Mouse (Mus musculus) thymus, adult 2 months (tissue): Measurements from ENCODE around the gene Dlx4. TPM values are rescaled to one million over a fixed set of nuclear protein-coding genes. Genes with fewer than 3 reads are reported as not detected.

ENCODE experiments used
- DNase-seq: peaks from one replicate; pipeline ENCODE4 v3.0.0; 2021
- H3K27ac ChIP-seq: fragments of 200-500 bp; 2 replicates; pipeline ENCODE4 v1.5.1; 2012; ENCODE audit warnings: low read length, control low read depth; ENCODE audit not compliant: control insufficient read depth, insufficient read depth
- H3K27me3 ChIP-seq: fragments of 200-500 bp; 2 replicates; pipeline ENCODE4 v1.6.1; 2012; ENCODE audit warnings: mild to moderate bottlenecking, low read length, moderate library complexity, mixed read lengths; ENCODE audit not compliant: control insufficient read depth, insufficient read depth
- H3K36me3 ChIP-seq: fragments of 200-500 bp; 2 replicates; pipeline ENCODE4 v1.6.1; 2012; ENCODE audit warnings: mild to moderate bottlenecking, low read length, moderate library complexity; ENCODE audit not compliant: control insufficient read depth, insufficient read depth
- H3K4me1 ChIP-seq: fragments of 200-500 bp; replicated peaks from 2 replicates; pipeline ENCODE4 v1.6.1; 2012; ENCODE audit warnings: low read length; ENCODE audit not compliant: control insufficient read depth, insufficient read depth
- H3K4me3 ChIP-seq: fragments of 200-500 bp; 2 replicates; pipeline ENCODE4 v1.5.1; 2012; ENCODE audit warnings: mild to moderate bottlenecking, low read length, control low read depth, moderate library complexity; ENCODE audit not compliant: control insufficient read depth, insufficient read depth
- CTCF ChIP-seq: fragments of 200-500 bp; IDR thresholded peaks from 2 replicates; pipeline ENCODE4 v1.5.1; 2012; ENCODE audit warnings: mild to moderate bottlenecking, control low read depth, low read length, moderate library complexity, borderline replicate concordance; ENCODE audit not compliant: control insufficient read depth, poor library complexity, insufficient read depth; ENCODE audit errors: extremely low read depth
- POLR2A ChIP-seq: fragments of 200-500 bp; IDR thresholded peaks from 2 replicates; pipeline ENCODE4 v1.6.1; 2012; ENCODE audit warnings: mild to moderate bottlenecking, low read length, control low read depth, moderate library complexity; ENCODE audit not compliant: control insufficient read depth, poor library complexity, insufficient read depth; ENCODE audit errors: extremely low read depth
- WGBS: fragments of 180-500 bp; shearing (Covaris S2); methylation state at CpG from one replicate; pipeline ENCODE4 v1.1.7; 2018; 5-methylcytosine and 5-hydroxymethylcytosine counted together
- polyA plus RNA-seq: library from polyadenylated mRNA; depleted of rRNA; stranded (reverse); fragments of >200 nt; gene quantifications from 2 replicates; pipeline ENCODE4 v1.2.3, GENCODE M21; 2012; rRNA removed

Dlx4 gene
- polyA plus RNA-seq, 1 experiment: 0.34 TPM

- no peak for DNase-seq
- Histone ChIP-seq H3K27ac (no peak overlapping the region), H3K4me1 (no peaks in the 10 kb centered on the region), H3K4me3 (no peak overlapping the region), H3K36me3 (no peaks in the 10 kb centered on the region), H3K27me3 (no peaks in the 10 kb centered on the region)
- 89% methylated on average over 5 of the region's 5 CpGs for whole genome bisulfite sequencing
- TF ChIP-seq CTCF (no peak), POLR2A (no peak)
These were observed 53.0 kb downstream of the Dlx4 start for GRCm38 (mm10) chr11:95093077-95093476.

Other genes starting within 250 kb of the Dlx4 start
- 11.9 and 18.7 TPM in 2 replicates for gene Col1a1, start 210.0 kb downstream of the Dlx4 start, polyA plus RNA-seq
- gene Hils1, start 178.7 kb downstream of the Dlx4 start, polyA plus RNA-seq: 0.12 TPM in 1 of 2 replicates, not detected in the other
- 6.3 and 59.1 TPM in 2 replicates for gene Sgca, start 169.9 kb downstream of the Dlx4 start, polyA plus RNA-seq
- 112 and 127 TPM in 2 replicates for gene Ppp1r9b, start 155.2 kb downstream of the Dlx4 start, polyA plus RNA-seq
- 9.3 and 10.1 TPM in 2 replicates for gene Samd14, start 136.4 kb downstream of the Dlx4 start, polyA plus RNA-seq
- gene Pdk2, start 104.9 kb downstream of the Dlx4 start, polyA plus RNA-seq: 47.7 and 55.0 TPM in 2 replicates
- 17.0 and 17.1 TPM in 2 replicates for gene Itga3, start 69.5 kb downstream of the Dlx4 start, polyA plus RNA-seq
- 0.91 and 1.0 TPM in 2 replicates for gene Dlx3, start 26.1 kb downstream of the Dlx4 start, polyA plus RNA-seq
- gene Tac4, start 115.3 kb upstream of the Dlx4 start, polyA plus RNA-seq: 0.40 and 0.50 TPM in 2 replicates
- gene Kat7, start 164.0 kb upstream of the Dlx4 start, polyA plus RNA-seq: 55.5 and 64.8 TPM in 2 replicates
- gene Fam117a, start 190.8 kb upstream of the Dlx4 start, polyA plus RNA-seq: 204 and 224 TPM in 2 replicates
- 89.3 and 107 TPM in 2 replicates for gene Slc35b1, start 238.4 kb upstream of the Dlx4 start, polyA plus RNA-seq